Mouse (Mus musculus): ENCODE data around the gene Erp29. TPM values are rescaled to one million over a fixed set of nuclear protein-coding genes. Genes with fewer than 3 reads are reported as not detected.

The Erp29 gene
- total and polyA plus RNA-seq, 2 experiments from 2014 or later = 123 to 187 TPM

DNA sequence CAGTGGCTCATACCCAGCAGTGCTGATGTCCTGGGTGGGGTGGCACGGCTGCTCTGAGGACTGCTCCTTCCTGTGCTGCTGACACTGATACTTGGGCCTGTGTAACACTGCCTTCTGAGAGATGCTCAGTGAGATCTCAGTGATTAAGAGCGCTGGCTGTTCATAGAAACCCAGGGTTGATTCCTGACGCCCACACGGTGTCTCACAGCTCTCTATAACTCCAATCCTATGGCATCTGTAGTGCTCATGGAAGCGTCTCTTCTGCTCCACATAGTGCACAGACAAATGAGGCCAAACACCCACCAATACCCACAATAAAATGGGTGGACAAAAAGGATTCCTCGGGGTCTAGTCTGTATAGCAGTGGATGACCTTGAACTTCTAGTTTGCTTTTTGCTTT, 29.5 kb downstream of the Erp29 start:
- Histone ChIP-seq H3K27me3 (ENCODE audit: insufficient read depth, low read length) (no peaks in the 10 kb centered on the region), H3K4me2 (ENCODE audit: low read depth) (no peak overlapping the region), H3K4me1 (ENCODE audit: insufficient read depth) (no peaks in the 10 kb centered on the region), H3K27ac (ENCODE audit: low read depth, low read length) (no peak overlapping the region), H3K9ac (no peak overlapping the region), H3K9me3 (ENCODE audit: low read length) (no peaks in the 10 kb centered on the region), H3K4me3 (ENCODE audit: low read depth, low read length) (no peak overlapping the region), H3K36me3 (ENCODE audit: insufficient read depth) (peaks cover 95% of the 10 kb centered on the region)
- WGBS = 92% methylated on average over 6 of the region's 6 CpGs
- TF ChIP-seq CTCF (IDR thresholded peaks at IDR 0.05; ENCODE audit: low read depth) = no peak
- ATAC-seq = no peak
- no peak for DNase-seq

DNA sequence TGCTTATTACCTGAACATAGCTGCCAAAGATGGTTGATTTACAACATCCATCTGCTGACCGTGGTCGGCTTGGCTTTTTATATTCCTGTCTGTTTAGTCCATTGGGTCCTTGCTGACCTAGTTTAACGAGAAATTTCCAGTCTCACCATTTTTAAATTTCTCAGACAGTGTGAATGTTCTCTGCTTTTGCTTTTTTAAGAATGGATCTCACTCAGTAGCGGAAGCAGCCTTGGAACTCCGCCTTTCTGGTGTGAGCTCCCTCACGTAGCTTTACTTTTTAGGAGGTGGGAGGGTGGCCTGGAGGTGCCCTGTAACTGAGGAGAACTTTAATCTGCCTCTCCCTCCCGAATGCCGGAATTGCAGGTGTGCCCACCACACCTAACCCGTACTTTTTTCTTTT, 31.6 kb downstream of the Erp29 start:
- H3K27ac ChIP-seq (ENCODE audit: low read depth, low read length) = no peak overlapping the region
- ATAC-seq = no peak
- no peak overlapping the region for H3K4me2 ChIP-seq (ENCODE audit: low read depth)
- 92% methylated on average over 9 of the region's 9 CpGs for WGBS
- peaks cover 94% of the 10 kb centered on the region for H3K36me3 ChIP-seq (ENCODE audit: insufficient read depth)
- TF ChIP-seq CTCF (IDR thresholded peaks at IDR 0.05; ENCODE audit: low read depth) = no peak
- no peak overlapping the region for H3K9ac ChIP-seq
- H3K4me3 ChIP-seq (ENCODE audit: low read depth, low read length) = no peak overlapping the region
- DNase-seq = no peak
- H3K4me1 ChIP-seq (ENCODE audit: insufficient read depth) = no peaks in the 10 kb centered on the region
- no peaks in the 10 kb centered on the region for H3K9me3 ChIP-seq (ENCODE audit: low read length)
- no peaks in the 10 kb centered on the region for H3K27me3 ChIP-seq (ENCODE audit: insufficient read depth, low read length)

DNA sequence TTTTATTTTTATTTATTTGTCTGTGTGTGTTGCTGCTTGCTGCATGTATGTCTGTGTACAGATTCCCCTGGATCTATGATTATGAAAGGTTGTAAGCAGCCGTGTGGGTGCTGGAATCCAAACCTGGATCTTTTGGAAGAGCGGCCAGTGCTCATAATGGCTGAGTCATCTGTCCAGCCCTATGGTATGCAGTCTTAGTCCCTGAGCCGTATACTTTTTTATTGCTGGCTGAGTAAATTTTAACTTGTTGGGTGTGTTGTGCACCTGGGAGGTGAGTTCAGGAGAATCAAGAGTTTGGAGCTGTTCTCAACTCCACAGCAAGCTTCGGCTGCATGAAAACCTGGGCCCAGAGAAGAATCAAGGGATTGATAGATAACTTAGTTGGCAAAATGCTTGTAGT, 41.3 kb downstream of the Erp29 start:
- WGBS = 95% methylated on average over 4 of the region's 4 CpGs
- peaks cover 65% of the 10 kb centered on the region for H3K36me3 ChIP-seq (ENCODE audit: insufficient read depth)
- no peak for ATAC-seq

DNA sequence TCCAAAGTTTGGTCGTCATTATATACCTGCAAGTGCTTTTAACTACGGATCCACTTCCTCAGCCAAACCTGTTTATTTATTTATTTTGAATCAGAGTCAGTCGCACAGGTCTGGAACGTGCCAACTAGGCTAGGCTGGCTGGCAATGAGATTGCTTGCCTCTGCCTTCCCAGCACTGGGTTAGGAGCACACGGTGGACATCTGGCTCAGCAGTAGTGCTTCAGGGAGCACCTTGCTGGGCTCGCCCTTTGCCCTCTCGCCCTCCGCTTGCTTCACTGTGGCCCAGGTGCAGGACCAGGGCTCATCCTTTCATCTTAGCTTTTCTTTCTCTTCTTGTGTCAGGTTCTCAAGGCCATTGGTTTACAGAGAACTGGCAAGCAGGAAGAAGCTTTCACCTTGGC, 44.5 kb downstream of the Erp29 start:
- no peak overlapping the region for H3K4me2 ChIP-seq (ENCODE audit: low read depth)

More for the DNA sequence above, 41.3 kb downstream of the Erp29 start:
- Histone ChIP-seq H3K4me2 (ENCODE audit: low read depth) (no peak overlapping the region), H3K9ac (no peak overlapping the region), H3K27me3 (ENCODE audit: insufficient read depth, low read length) (no peaks in the 10 kb centered on the region), H3K9me3 (ENCODE audit: low read length) (no peaks in the 10 kb centered on the region), H3K4me3 (ENCODE audit: low read depth, low read length) (no peak overlapping the region), H3K4me1 (ENCODE audit: insufficient read depth) (no peaks in the 10 kb centered on the region), H3K27ac (ENCODE audit: low read depth, low read length) (no peak overlapping the region)
- DNase-seq = no peak
- no peak for TF ChIP-seq CTCF (IDR thresholded peaks at IDR 0.05; ENCODE audit: low read depth)

DNA sequence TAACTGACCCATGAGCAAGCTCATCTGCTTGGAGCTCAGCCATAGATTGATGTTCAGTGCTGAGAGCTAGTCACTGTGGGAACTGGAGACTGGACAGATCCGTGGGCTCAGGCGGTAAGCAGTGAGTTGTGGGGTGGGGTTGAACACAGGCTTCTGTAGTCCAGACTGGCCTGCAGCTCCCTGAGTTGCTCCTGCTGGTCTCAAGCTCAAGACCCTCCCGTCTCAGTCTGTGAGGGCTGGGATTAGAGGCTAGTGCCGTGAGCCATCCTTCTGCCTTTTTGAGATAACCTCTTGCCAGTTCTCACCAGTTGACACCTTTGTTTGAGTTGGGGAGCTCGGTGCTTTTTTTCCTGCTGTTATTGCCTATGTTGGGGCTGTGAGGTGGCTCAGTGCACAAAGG, 51.5 kb downstream of the Erp29 start:
- DNase-seq (no peak), ATAC-seq (no peak)
- Histone ChIP-seq H3K9ac (no peak overlapping the region), H3K4me2 (ENCODE audit: low read depth) (no peak overlapping the region), H3K36me3 (ENCODE audit: insufficient read depth) (peaks cover 17% of the 10 kb centered on the region), H3K4me1 (ENCODE audit: insufficient read depth) (peaks cover 8% of the 10 kb centered on the region), H3K27me3 (ENCODE audit: insufficient read depth, low read length) (no peaks in the 10 kb centered on the region), H3K9me3 (ENCODE audit: low read length) (no peaks in the 10 kb centered on the region), H3K4me3 (ENCODE audit: low read depth, low read length) (no peak overlapping the region), H3K27ac (ENCODE audit: low read depth, low read length) (no peak overlapping the region)
- WGBS = 86% methylated on average over 5 of the region's 5 CpGs
- TF ChIP-seq CTCF (IDR thresholded peaks at IDR 0.05; ENCODE audit: low read depth) = no peak

More for the DNA sequence above, 44.5 kb downstream of the Erp29 start:
- Histone ChIP-seq H3K36me3 (ENCODE audit: insufficient read depth) (peaks cover 49% of the 10 kb centered on the region), H3K9ac (no peak overlapping the region), H3K4me3 (ENCODE audit: low read depth, low read length) (no peak overlapping the region), H3K27me3 (ENCODE audit: insufficient read depth, low read length) (no peaks in the 10 kb centered on the region), H3K4me1 (ENCODE audit: insufficient read depth) (no peaks in the 10 kb centered on the region), H3K9me3 (ENCODE audit: low read length) (no peaks in the 10 kb centered on the region), H3K27ac (ENCODE audit: low read depth, low read length) (no peak overlapping the region)
- DNase-seq = no peak
- no peak for TF ChIP-seq CTCF (IDR thresholded peaks at IDR 0.05; ENCODE audit: low read depth)
- no peak for ATAC-seq
- 94% methylated on average over 8 of the region's 8 CpGs for WGBS

DNA sequence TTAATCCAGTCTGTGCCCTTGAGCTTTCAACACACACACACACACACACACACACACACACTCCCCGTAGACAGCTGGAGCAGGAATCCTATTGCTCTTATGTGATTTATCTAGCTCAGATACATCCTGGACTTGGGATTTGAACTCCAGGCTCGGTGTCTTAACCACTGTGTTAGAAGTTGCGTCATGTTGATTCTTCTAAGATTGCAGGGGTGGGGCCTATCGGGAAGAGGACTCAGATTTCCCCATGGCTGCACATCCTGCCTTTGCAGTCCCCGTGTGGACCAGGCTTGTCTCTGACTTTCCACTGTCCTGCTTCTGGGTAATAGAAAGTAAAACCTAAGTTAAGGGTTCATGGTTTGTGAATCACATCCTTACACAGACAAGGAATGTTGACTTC, 52.2 kb downstream of the Erp29 start:
- peaks cover 8% of the 10 kb centered on the region for H3K4me1 ChIP-seq (ENCODE audit: insufficient read depth)
- H3K27ac ChIP-seq (ENCODE audit: low read depth, low read length) = no peak overlapping the region
- no peaks in the 10 kb centered on the region for H3K27me3 ChIP-seq (ENCODE audit: insufficient read depth, low read length)
- no peaks in the 10 kb centered on the region for H3K9me3 ChIP-seq (ENCODE audit: low read length)
- no peak overlapping the region for H3K4me3 ChIP-seq (ENCODE audit: low read depth, low read length)
- no peak for DNase-seq
- 79% methylated on average over 5 of the region's 5 CpGs for WGBS
- ATAC-seq = no peak
- no peak overlapping the region for H3K4me2 ChIP-seq (ENCODE audit: low read depth)
- TF ChIP-seq CTCF (IDR thresholded peaks at IDR 0.05; ENCODE audit: low read depth) = no peak
- H3K9ac ChIP-seq = no peak overlapping the region
- peaks cover 13% of the 10 kb centered on the region; the same call in 1 of the 2 replicates for H3K36me3 ChIP-seq (ENCODE audit: insufficient read depth)

DNA sequence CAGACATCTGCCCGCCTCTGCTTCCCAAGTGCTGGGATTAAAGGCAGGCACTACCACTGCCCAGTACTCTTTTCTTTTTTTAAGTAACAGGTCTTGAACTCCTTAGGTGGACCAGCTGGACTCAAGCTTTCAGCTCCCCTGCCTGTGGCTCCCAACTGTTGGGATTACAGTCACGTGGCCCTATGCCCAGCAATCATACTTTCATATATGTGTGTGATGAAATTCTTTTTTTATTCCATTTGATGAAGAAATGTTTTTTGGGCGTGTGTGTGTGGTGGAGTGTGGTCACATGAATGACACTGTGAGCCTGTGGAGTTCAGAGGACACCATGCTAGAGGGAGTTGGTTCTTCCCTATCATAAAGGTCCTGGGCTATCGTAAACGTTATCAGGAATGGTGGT, 52.8 kb downstream of the Erp29 start:
- H3K9ac ChIP-seq = no peak overlapping the region
- no peak for ATAC-seq
- 91% methylated on average over 5 of the region's 5 CpGs for WGBS
- no peak overlapping the region for H3K27ac ChIP-seq (ENCODE audit: low read depth, low read length)
- H3K4me1 ChIP-seq (ENCODE audit: insufficient read depth) = peaks cover 8% of the 10 kb centered on the region
- peak overlapping the region; percentile 83; the same call in 1 of the 2 replicates for H3K4me2 ChIP-seq (ENCODE audit: low read depth)
- H3K4me3 ChIP-seq (ENCODE audit: low read depth, low read length) = no peak overlapping the region
- H3K9me3 ChIP-seq (ENCODE audit: low read length) = no peaks in the 10 kb centered on the region
- H3K27me3 ChIP-seq (ENCODE audit: insufficient read depth, low read length) = no peaks in the 10 kb centered on the region
- peaks cover 13% of the 10 kb centered on the region; the same call in 1 of the 2 replicates for H3K36me3 ChIP-seq (ENCODE audit: insufficient read depth)
- TF ChIP-seq CTCF (IDR thresholded peaks at IDR 0.05; ENCODE audit: low read depth) = no peak
- DNase-seq = no peak

Measured in forebrain, postnatal 0 days (tissue).